Mouse (Mus musculus): ENCODE data around the gene Sdk2.

GRCm38 (mm10) chr11:114028512-114028911 is 38.3 kb downstream of the Sdk2 start:
- TF ChIP-seq USF1 (IDR thresholded peaks at IDR 0.05; ENCODE audit: low read depth, low read length): no peak
- TF ChIP-seq TCF12 (IDR thresholded peaks at IDR 0.05; ENCODE audit: low read depth, low read length): no peak
- no peak for TF ChIP-seq ZNF384 (IDR thresholded peaks at IDR 0.05; ENCODE audit: low read depth, low read length)
- TF ChIP-seq CTCF (conservative IDR thresholded peaks at IDR 0.05 in 1 of 2, IDR thresholded peaks at IDR 0.05 in 1 of 2; ENCODE audit: low read depth in 2 of 2, low read length in 2 of 2): no peak

Measured in CH12.LX (cell line).